Mouse (Mus musculus) testis, adult 2 months (tissue): ENCODE measurements around the gene Col8a1.

Experiments
- CTCF ChIP-seq: fragments of 200-500 bp; IDR thresholded peaks from 2 replicates; pipeline ENCODE4 v1.5.1; 2012; ENCODE audit warnings: low read depth, mild to moderate bottlenecking, inconsistent platforms, low read length, moderate library complexity; ENCODE audit not compliant: control insufficient read depth, insufficient read depth, insufficient replicate concordance
- POLR2A ChIP-seq: fragments of 200-500 bp; IDR thresholded peaks from 2 replicates; pipeline ENCODE4 v1.6.1; 2012; ENCODE audit warnings: low read depth, mild to moderate bottlenecking, inconsistent platforms, low read length, moderate library complexity; ENCODE audit not compliant: control insufficient read depth

GRCm38 (mm10) chr16:57755708-57756107, 1.2 kb upstream of the Col8a1 start:
- TF ChIP-seq CTCF (no peak), POLR2A (no peak)
